In the genomic region with DNA sequence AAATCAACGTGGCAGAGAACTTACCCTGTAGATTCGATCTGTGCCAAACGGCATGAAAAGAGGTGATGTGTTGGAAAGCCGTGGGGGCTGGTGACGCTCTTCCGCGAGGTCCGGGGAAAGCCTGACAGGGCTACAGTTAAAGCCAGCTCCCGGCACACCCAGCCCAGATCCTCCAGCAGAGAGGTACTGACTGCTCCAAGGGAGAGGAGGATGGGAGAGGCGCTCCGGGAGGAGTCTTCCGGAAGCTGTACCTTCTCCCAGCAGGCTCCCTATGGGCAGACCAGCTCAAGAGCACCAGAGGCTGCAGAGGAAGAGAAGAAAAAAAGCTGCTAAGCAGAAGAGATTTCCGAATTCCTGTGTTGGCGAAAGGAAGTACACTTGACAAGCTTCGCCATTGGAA, we compare ENCODE assay signal across 13 mouse cellular contexts. TPM values are rescaled to one million over a fixed set of nuclear protein-coding genes. Genes with fewer than 3 reads are reported as not detected.
DNase-seq lines count a peak whose midpoint lies in the region; ATAC-seq and TF ChIP-seq lines count a peak whose summit lies in the region.
"Had no signal": no experiment of that assay in that cellular context is flagged by ENCODE, and none has a peak within 500 bp of the region (broad histone marks: within the 10 kb centered on the region; RNA-seq: fewer than 3 reads in every experiment).

No protein-coding gene starts in this region.

- no peaks in the 10 kb centered on the region for H3K36me3 ChIP-seq in liver, embryonic 11.5 days (ENCODE audit: control insufficient read depth, insufficient read depth, low read length)
- H3K36me3 ChIP-seq: hindbrain, embryonic 15.5 days had no signal

- TF ChIP-seq CTCF in layer of hippocampus, adult 2 months (conservative IDR thresholded peaks at IDR 0.05), result no peak

- 33% methylated on average over 15 of the region's 15 CpGs for WGBS in liver, embryonic 11.5 days

- H3K27me3 ChIP-seq in liver, embryonic 11.5 days (replicated peaks; ENCODE audit: control insufficient read depth, insufficient read depth, low read length), result no peaks in the 10 kb centered on the region
- H3K27me3 ChIP-seq: hindbrain, embryonic 15.5 days; megakaryocyte, embryonic 14.5 days had no signal

- DNase-seq in frontal cortex, postnatal 36 days (ENCODE audit: low spot score in 2 of 2), result no peak
- DNase-seq in layer of hippocampus, adult 2 months (ENCODE audit: low spot score in 2 of 2), result no peak
- DNase-seq in layer of hippocampus, postnatal 10 days (ENCODE audit: low spot score in 2 of 2), result no peak
- DNase-seq in brain, adult 2 months (ENCODE audit: low read depth, low spot score), result peak; percentile 40
- DNase-seq in liver, embryonic 11.5 days (ENCODE audit: low spot score), result no peak
- DNase-seq in adipocyte (ENCODE audit: low spot score), result no peak
- no peak for DNase-seq in cerebellum, adult 9-11 months
- DNase-seq: thymus, postnatal 14 days had no signal

- peak overlapping the region; percentile 31 for H3K4me2 ChIP-seq in liver, embryonic 11.5 days
- H3K4me2 ChIP-seq: hindbrain, embryonic 15.5 days had no signal

- H3K27ac ChIP-seq in layer of hippocampus, adult 2 months, result peak overlapping the region; percentile 47; the same call in 1 of the 2 replicates
- no peak overlapping the region; the same call in 1 of the 2 replicates for H3K27ac ChIP-seq in liver, embryonic 11.5 days (ENCODE audit: low read depth, low read length)
- H3K27ac ChIP-seq: hindbrain, embryonic 15.5 days had no signal

- H3K9me3 ChIP-seq in liver, embryonic 11.5 days (ENCODE audit: control insufficient read depth, low read length), result no peaks in the 10 kb centered on the region
- H3K9me3 ChIP-seq: hindbrain, embryonic 15.5 days had no signal

- peaks cover 2% of the 10 kb centered on the region; the same call in 1 of the 2 replicates for H3K4me1 ChIP-seq in liver, embryonic 11.5 days (replicated peaks; ENCODE audit: control insufficient read depth, insufficient read depth, low read length)
- H3K4me1 ChIP-seq: megakaryocyte, embryonic 14.5 days had no signal

- H3K9ac ChIP-seq in liver, embryonic 11.5 days (ENCODE audit: low read depth, low read length), result no peak overlapping the region
- H3K9ac ChIP-seq: hindbrain, embryonic 15.5 days had no signal

- peak; percentile 81; the same call in 1 of the 2 replicates for ATAC-seq in frontal cortex, adult (ENCODE audit: low TSS enrichment)
- no peak for ATAC-seq in liver, embryonic 11.5 days (replicated peaks; ENCODE audit: low FRiP score)

- H3K4me3 ChIP-seq in layer of hippocampus, adult 2 months, result peak overlapping the region; percentile 22
- no peak overlapping the region for H3K4me3 ChIP-seq in liver, embryonic 11.5 days (ENCODE audit: low read depth, low read length)
- H3K4me3 ChIP-seq: hindbrain, embryonic 15.5 days; megakaryocyte, embryonic 14.5 days had no signal

RNA-seq across cellular contexts. Expression of a gene that starts 46.1 kb away (rescaled TPM):
- total RNA-seq in layer of hippocampus, adult 2 months (2021), result not detected
- not detected for total RNA-seq in layer of hippocampus, postnatal 10 days (2021)
- polyA plus RNA-seq in liver, embryonic 11.5 days (2014; fragmentation: Nextera tagmentation; extraction: Ambion mirVana), result not detected in 2 replicates
- total RNA-seq: layer of hippocampus, postnatal 14 days had no signal
- polyA plus RNA-seq: hindbrain, embryonic 15.5 days; spleen, adult 2 months had no signal

RNA-seq across cellular contexts. Expression of a gene that starts 51.0 kb away (rescaled TPM):
- 10 to 100 TPM; 46.0 to 48.2 TPM for total RNA-seq in layer of hippocampus, adult 2 months (2021)
- total RNA-seq in layer of hippocampus, postnatal 10 days (2021), result 10 to 100 TPM; 50.1 to 52.9 TPM
- polyA plus RNA-seq in liver, embryonic 11.5 days (2014; fragmentation: Nextera tagmentation; extraction: Ambion mirVana), result 6.2 and 6.3 TPM in 2 replicates

RNA-seq across cellular contexts. Expression of a gene that starts 51.1 kb away (rescaled TPM):
- total RNA-seq in layer of hippocampus, adult 2 months (2021), result 10 to 100 TPM; 32.7 to 38.5 TPM
- 10 to 100 TPM; 15.0 to 18.2 TPM for total RNA-seq in layer of hippocampus, postnatal 10 days (2021)
- 4.8 and 5.4 TPM in 2 replicates for polyA plus RNA-seq in liver, embryonic 11.5 days (2014; fragmentation: Nextera tagmentation; extraction: Ambion mirVana)
